Mouse (Mus musculus) G1E (cell line): Measurements from ENCODE around the gene Fuom. TPM values are rescaled to one million over a fixed set of nuclear protein-coding genes. Genes with fewer than 3 reads are reported as not detected.

Experiments
- ATAC-seq: 2 replicates; pipeline ENCODE4 v1.8.0; 2016; ENCODE audit warnings: mild to moderate bottlenecking; ENCODE audit not compliant: insufficient number of reproducible peaks, poor library complexity, low FRiP score, severe bottlenecking; ENCODE audit errors: extremely low read depth
- DNase-seq: peaks from one replicate; pipeline ENCODE4 v3.0.0; 2012; ENCODE audit warnings: low spot score
- H3K27me3 ChIP-seq: 2 replicates; pipeline ENCODE4 v1.6.1; 2012; ENCODE audit warnings: mild to moderate bottlenecking, low read length, inconsistent platforms; ENCODE audit not compliant: insufficient read depth
- H3K36me3 ChIP-seq: replicated peaks from 2 replicates; pipeline ENCODE3; 2012; ENCODE audit warnings: mild to moderate bottlenecking, inconsistent platforms
- H3K4me1 ChIP-seq: 2 replicates; pipeline ENCODE4 v1.6.1; 2012; ENCODE audit warnings: low read depth, low read length, inconsistent platforms, mixed read lengths; ENCODE audit not compliant: insufficient read depth
- H3K4me3 ChIP-seq: 2 replicates; pipeline ENCODE4 v1.5.1; 2012; ENCODE audit warnings: low read depth, mild to moderate bottlenecking, inconsistent platforms, low read length, moderate library complexity, mixed read lengths
- H3K9me3 ChIP-seq: replicated peaks from 2 replicates; pipeline ENCODE4 v1.6.1; 2012; ENCODE audit warnings: inconsistent platforms
- CTCF ChIP-seq: IDR thresholded peaks from 2 replicates; pipeline ENCODE4 v1.5.1; 2012; ENCODE audit warnings: low read depth, low read length, inconsistent platforms, mixed read lengths
- GATA1 ChIP-seq: IDR thresholded peaks from 2 replicates; pipeline ENCODE4 v1.6.1; 2012; ENCODE audit warnings: borderline replicate concordance, low read length, inconsistent platforms, mixed read lengths
- GATA2 ChIP-seq: IDR thresholded peaks from 2 replicates; pipeline ENCODE4 v1.6.1; 2012; ENCODE audit warnings: low read depth, low read length, inconsistent platforms, borderline replicate concordance
- POLR2AphosphoS5 ChIP-seq: IDR thresholded peaks from 2 replicates; pipeline ENCODE4 v1.6.1; 2012; ENCODE audit warnings: low read depth, low read length, inconsistent platforms; ENCODE audit not compliant: insufficient replicate concordance
- TAL1 ChIP-seq: conservative IDR thresholded peaks from 2 replicates; pipeline ENCODE4 v1.6.1; 2012; ENCODE audit warnings: low read depth, low read length, inconsistent platforms, mixed read lengths
- polyA plus RNA-seq: library from polyadenylated mRNA; stranded (reverse); fragments of >175 nt; gene quantifications from 2 replicates; pipeline ENCODE4 v1.2.3, GENCODE M21; 2012
- total RNA-seq, 2 experiments: library from RNA; stranded (forward) in 1 of 2; stranded (reverse) in 1 of 2; fragments of 200-1000 nt in 1 of 2; fragments of >200 nt in 1 of 2; fragmentation: Nextera tagmentation in 1 of 2; gene quantifications; 2 replicates each; pipeline ENCODE4 v1.2.3; 2014 to 2017

Fuom gene
- total and polyA plus RNA-seq, 3 experiments: 17.4 TPM; not detected in 1

DNA sequence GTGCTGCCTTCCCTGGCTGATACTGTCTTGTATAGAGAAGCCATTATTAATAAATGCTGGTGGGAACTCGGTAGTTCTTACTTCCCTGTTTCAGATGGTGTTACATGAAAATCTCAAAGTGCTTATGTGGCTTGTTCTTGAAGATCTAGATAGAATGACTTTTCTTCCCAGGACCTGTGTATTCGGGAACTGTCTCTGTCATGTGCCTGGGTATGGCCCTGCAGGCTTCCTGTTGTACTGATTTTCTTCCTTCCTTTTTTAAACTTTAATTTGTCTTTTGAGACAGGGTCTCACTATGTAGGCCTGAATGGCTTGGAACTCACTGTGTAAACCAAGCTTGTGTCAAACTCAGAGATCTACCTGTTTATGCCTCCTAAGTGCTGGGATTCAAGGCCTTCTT is 25.7 kb upstream of the Fuom start:
- no peak overlapping the region for H3K4me3 ChIP-seq
- H3K27me3 ChIP-seq: no peaks in the 10 kb centered on the region
- H3K36me3 ChIP-seq: peaks cover 56% of the 10 kb centered on the region
- H3K9me3 ChIP-seq: no peaks in the 10 kb centered on the region
- DNase-seq: no peak
- ATAC-seq: no peak
- TF ChIP-seq CTCF (no peak), GATA2 (no peak), TAL1 (no peak), GATA1 (no peak), POLR2AphosphoS5 (no peak)
- H3K4me1 ChIP-seq: peaks cover 68% of the 10 kb centered on the region

DNA sequence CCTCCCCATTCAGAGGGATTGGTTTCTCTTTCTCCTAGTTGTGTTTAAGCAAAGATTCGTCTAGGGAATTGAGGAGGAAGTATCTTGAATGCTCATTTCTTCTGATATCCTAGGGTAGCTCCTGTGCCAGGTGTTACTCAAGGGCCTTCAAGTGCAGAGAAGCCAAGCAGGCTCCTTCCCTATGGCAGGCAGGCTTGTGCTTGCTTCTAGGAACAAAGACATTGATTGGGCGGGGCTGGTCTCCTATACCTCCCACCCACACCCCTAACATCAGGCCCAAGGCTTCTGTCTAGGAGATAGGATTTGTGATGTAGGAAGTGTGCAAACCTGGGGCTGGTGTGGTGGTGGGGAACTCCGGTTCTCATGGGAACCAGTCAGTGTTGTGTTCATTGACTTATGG is 24.7 kb upstream of the Fuom start:
- ATAC-seq: no peak
- no peak for TF ChIP-seq CTCF
- TF ChIP-seq TAL1: no peak
- no peak for TF ChIP-seq POLR2AphosphoS5
- no peak for TF ChIP-seq GATA2
- TF ChIP-seq GATA1: no peak

DNA sequence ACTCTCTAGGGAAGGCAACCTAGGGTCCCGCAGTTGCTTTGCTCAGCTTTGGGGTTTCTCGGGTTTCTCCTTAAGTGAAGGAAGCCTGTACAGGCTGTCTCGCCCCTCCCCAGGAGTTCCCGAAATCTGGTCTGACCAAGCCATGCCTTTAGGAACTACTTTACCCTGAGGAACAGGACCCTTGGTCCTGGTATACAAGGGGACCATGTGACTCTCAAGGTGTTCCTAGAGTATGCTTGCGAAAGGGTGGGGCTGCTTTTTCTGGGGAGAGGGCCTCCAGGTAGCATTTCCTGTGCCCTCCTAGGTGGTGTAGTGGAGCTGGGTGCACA is 23.7 kb upstream of the Fuom start:
- peak overlapping the region; percentile 84 for H3K4me3 ChIP-seq
- peaks cover 63% of the 10 kb centered on the region for H3K4me1 ChIP-seq
- ATAC-seq: no peak

More for the DNA sequence above, 24.7 kb upstream of the Fuom start:
- Histone ChIP-seq H3K27me3 (no peaks in the 10 kb centered on the region), H3K4me1 (peaks cover 64% of the 10 kb centered on the region), H3K36me3 (peaks cover 49% of the 10 kb centered on the region), H3K4me3 (peak overlapping the region; percentile 68), H3K9me3 (no peaks in the 10 kb centered on the region)
- DNase-seq: no peak

DNA sequence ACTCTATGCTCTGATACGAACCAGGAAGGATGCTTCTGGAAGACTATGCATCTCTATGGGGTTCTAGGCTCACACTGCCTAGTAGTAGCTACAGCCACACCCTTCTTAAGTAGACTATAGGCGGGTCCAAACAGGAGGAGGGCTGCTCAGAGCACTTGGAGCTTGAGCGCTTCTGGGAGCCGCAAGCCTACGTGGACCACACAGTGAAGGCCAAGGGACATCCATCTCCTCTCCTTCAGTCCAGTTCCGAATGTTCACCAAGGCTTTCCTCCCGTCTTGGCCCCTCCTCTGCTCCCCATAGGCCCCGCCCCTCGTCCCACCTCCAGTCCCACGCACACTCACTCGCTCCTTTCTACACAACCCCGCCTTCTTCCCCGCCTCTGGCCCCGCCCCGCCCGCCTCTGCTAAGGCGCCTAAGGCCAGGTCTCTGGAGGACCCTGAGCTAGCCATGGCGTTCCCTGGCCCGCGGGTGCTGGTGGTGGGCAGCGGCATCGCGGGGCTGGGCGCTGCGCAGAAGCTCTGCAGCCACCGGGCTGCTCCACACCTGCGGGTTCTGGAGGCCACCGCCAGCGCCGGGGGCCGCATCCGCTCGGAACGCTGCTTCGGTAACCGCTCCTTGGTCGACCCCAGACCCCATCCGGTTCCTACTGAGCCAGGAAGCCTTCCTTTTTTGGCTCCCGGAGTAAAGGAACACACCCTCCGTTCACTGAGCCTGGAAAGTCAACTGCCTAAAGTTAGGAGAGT is 23.2 kb upstream of the Fuom start:
- DNase-seq: peak; percentile 84
- H3K4me1 ChIP-seq: peaks cover 63% of the 10 kb centered on the region
- ATAC-seq: peak; percentile 96
- TF ChIP-seq GATA2 (no peak), CTCF (no peak), POLR2AphosphoS5 (no peak), TAL1 (no peak), GATA1 (no peak)
- peaks cover 37% of the 10 kb centered on the region for H3K36me3 ChIP-seq
- 0 out of 2 replicates have a peak, but pooled peaks cover 2% of the 10 kb centered on the region for H3K27me3 ChIP-seq
- no peaks in the 10 kb centered on the region for H3K9me3 ChIP-seq
- H3K4me3 ChIP-seq: peak overlapping the region; percentile 84

More for the DNA sequence above, 23.7 kb upstream of the Fuom start:
- TF ChIP-seq GATA2: no peak
- TF ChIP-seq GATA1: no peak
- TF ChIP-seq CTCF: no peak
- no peak for TF ChIP-seq TAL1
- no peak for TF ChIP-seq POLR2AphosphoS5
- H3K27me3 ChIP-seq: 0 out of 2 replicates have a peak, but pooled peaks cover 2% of the 10 kb centered on the region
- H3K36me3 ChIP-seq: peaks cover 41% of the 10 kb centered on the region
- DNase-seq: no peak
- H3K9me3 ChIP-seq: no peaks in the 10 kb centered on the region

- no peaks in the 10 kb centered on the region for H3K9me3 ChIP-seq
- ATAC-seq (no peak), DNase-seq (no peak)
- no peak overlapping the region for H3K4me3 ChIP-seq
- no peak for TF ChIP-seq TAL1
- TF ChIP-seq GATA1: no peak
- no peak for TF ChIP-seq POLR2AphosphoS5
- TF ChIP-seq GATA2: no peak
- TF ChIP-seq CTCF: no peak
- peaks cover 26% of the 10 kb centered on the region for H3K36me3 ChIP-seq
- H3K4me1 ChIP-seq: peaks cover 58% of the 10 kb centered on the region
- H3K27me3 ChIP-seq: 0 out of 2 replicates have a peak, but pooled peaks cover 2% of the 10 kb centered on the region
Observed at GRCm38 (mm10) chr7:140124382-140124781, 22.1 kb upstream of the Fuom start.

DNA sequence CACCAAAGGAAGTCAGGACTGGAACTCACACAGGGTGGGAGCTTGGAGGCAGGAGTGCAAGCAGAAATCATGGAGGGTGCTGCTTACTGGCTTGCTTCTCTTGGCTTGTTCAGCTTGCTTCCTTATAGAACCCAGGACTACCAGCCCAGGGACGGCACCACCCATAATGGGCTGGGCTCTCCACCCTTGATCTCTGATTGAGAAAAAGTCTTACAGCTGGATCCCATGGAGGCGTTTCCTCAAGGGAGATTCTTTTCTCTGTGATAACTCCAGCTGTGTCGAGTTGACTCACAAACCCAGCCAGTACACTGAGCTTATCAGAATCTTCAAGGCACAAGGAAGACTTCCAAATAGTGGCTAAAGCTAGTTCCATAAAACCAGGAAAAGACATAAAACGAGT is 20.5 kb upstream of the Fuom start:
- 0 out of 2 replicates have a peak, but pooled peaks cover 2% of the 10 kb centered on the region for H3K27me3 ChIP-seq
- no peak overlapping the region for H3K4me3 ChIP-seq
- TF ChIP-seq CTCF: no peak
- H3K36me3 ChIP-seq: peaks cover 12% of the 10 kb centered on the region
- peaks cover 45% of the 10 kb centered on the region for H3K4me1 ChIP-seq
- ATAC-seq (no peak), DNase-seq (no peak)
- no peaks in the 10 kb centered on the region for H3K9me3 ChIP-seq

- DNase-seq: no peak
- Histone ChIP-seq H3K4me1 (peaks cover 41% of the 10 kb centered on the region), H3K27me3 (0 out of 2 replicates have a peak, but pooled peaks cover 2% of the 10 kb centered on the region), H3K9me3 (no peaks in the 10 kb centered on the region), H3K36me3 (no peaks in the 10 kb centered on the region), H3K4me3 (no peak overlapping the region)
- TF ChIP-seq GATA2: no peak
- TF ChIP-seq CTCF: no peak
- TF ChIP-seq TAL1: no peak
- no peak for TF ChIP-seq GATA1
- no peak for TF ChIP-seq POLR2AphosphoS5
- ATAC-seq: no peak
Observed at GRCm38 (mm10) chr7:140121338-140121910, 19.2 kb upstream of the Fuom start.
